Mouse (Mus musculus) v-Abl transformed pro-B cells (cell line): Measurements from ENCODE around the gene Fbxw21.

Experiments
- in situ Hi-C, 2 experiments: fragments of 400-800 bp; cut with MboI; formaldehyde crosslinking; loops; one replicate each; pipeline ENCODE4 v1.15.1; 2025; ENCODE audit not compliant: unreplicated experiment in 2 of 2

Gene Fbxw21

DNA sequence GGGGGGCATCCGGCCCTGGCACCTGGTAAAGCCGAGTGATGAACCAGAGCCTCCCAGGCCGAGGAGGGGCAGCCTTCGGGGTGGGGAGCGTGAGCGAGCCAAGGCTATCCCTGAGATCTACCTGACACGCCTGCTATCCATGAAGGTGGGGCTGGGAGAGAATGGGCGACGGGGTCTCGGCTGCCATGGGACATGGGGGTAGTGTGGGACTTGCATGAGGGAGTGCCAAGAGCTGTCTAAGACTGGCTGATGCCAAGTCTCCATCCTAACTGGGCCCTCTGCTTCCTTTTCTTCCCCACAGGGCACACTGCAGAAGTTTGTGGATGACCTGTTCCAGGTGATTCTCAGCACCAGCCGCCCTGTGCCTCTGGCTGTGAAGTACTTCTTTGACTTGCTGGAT is 47.6 kb downstream of the Fbxw21 start:
- in situ Hi-C loops, result loop anchor here in 1 of 2 experiments (25.0 kb wide), 1 partner anchor 973 kb away; no protein-coding TSS in a partner anchor

- in situ Hi-C loops, result loop anchor here in 1 of 2 experiments (25.0 kb wide), 1 partner anchor 974 kb away; no protein-coding TSS in a partner anchor
Measured at GRCm38 (mm10) chr9:109113331-109113730, 48.5 kb downstream of the Fbxw21 start.

GRCm38 (mm10) chr9:109111591-109111990 is 50.2 kb downstream of the Fbxw21 start:
- in situ Hi-C loops, result loop anchor here in 1 of 2 experiments (25.0 kb wide), 1 partner anchor 976 kb away; no protein-coding TSS in a partner anchor

- in situ Hi-C loops, result loop anchor here in 1 of 2 experiments (25.0 kb wide), 1 partner anchor 976 kb away; no protein-coding TSS in a partner anchor
Measured at GRCm38 (mm10) chr9:109111101-109111500, 50.7 kb downstream of the Fbxw21 start.

- in situ Hi-C loops, result loop anchor here in 1 of 2 experiments (25.0 kb wide), 1 partner anchor 977 kb away; no protein-coding TSS in a partner anchor
Measured at GRCm38 (mm10) chr9:109110240-109110639, 51.6 kb downstream of the Fbxw21 start.

DNA sequence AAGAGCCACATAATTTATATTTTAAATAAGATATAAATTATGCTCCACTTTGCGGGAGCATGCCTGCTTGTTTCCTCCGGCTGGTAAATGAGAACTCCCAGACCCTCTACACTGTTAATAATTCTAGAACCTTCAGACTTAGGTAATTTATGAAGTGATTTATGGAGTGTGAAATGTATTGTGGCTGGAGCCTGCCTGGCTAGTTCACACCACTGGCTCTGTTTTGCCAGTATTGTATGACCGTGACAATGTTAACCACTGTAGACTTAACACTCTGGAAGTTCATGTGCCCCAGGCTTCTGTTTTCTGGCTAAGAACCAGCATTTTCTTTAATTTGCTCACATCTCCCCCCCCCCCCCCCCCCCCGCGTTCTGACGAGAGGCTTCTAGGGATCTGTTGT is 54.5 kb downstream of the Fbxw21 start:
- in situ Hi-C loops, result loop anchor here in 1 of 2 experiments (25.0 kb wide), 1 partner anchor 980 kb away; no protein-coding TSS in a partner anchor

GRCm38 (mm10) chr9:109105648-109106047 is 56.2 kb downstream of the Fbxw21 start:
- in situ Hi-C loops, result loop anchor here in 1 of 2 experiments (25.0 kb wide), 1 partner anchor 982 kb away; no protein-coding TSS in a partner anchor

GRCm38 (mm10) chr9:109105011-109105410 is 56.8 kb downstream of the Fbxw21 start:
- in situ Hi-C loops, result loop anchor here in 1 of 2 experiments (25.0 kb wide), 1 partner anchor 982 kb away; no protein-coding TSS in a partner anchor

- in situ Hi-C loops, result loop anchor here in 1 of 2 experiments (25.0 kb wide), 1 partner anchor 983 kb away; no protein-coding TSS in a partner anchor
Measured at GRCm38 (mm10) chr9:109104083-109104482, 57.8 kb downstream of the Fbxw21 start.

GRCm38 (mm10) chr9:109103250-109103649 is 58.6 kb downstream of the Fbxw21 start:
- in situ Hi-C loops, result loop anchor here in 1 of 2 experiments (25.0 kb wide), 1 partner anchor 984 kb away; no protein-coding TSS in a partner anchor

DNA sequence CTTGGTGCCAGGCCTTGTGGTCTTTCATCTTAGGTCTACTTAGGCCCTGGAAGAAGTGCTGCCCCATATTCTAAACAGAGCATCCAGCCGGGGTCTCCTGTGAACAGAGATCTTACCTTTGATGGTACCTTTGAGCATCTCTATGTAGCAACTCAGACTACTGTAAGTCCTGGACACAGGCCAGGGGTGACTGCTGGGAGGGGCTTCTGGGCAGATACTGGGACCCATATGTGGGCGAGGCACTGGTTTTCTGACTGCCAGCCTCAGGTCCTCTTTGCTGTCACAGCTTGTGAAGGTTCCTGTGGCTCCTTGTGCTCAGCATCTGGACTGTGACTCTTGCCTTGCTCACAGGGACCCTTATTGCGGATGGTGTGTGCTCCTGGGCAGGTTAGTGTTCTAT is 59.3 kb downstream of the Fbxw21 start:
- in situ Hi-C loops, result loop anchor here in 1 of 2 experiments (25.0 kb wide), 1 partner anchor 985 kb away; no protein-coding TSS in a partner anchor

- in situ Hi-C loops, result loop anchor here in 1 of 2 experiments (25.0 kb wide), 1 partner anchor 985 kb away; no protein-coding TSS in a partner anchor
Measured at GRCm38 (mm10) chr9:109101933-109102445, 59.9 kb downstream of the Fbxw21 start.

GRCm38 (mm10) chr9:109100307-109100928 is 61.4 kb downstream of the Fbxw21 start:
- in situ Hi-C loops, result loop anchor here in 1 of 2 experiments (25.0 kb wide), 1 partner anchor 987 kb away; no protein-coding TSS in a partner anchor

DNA sequence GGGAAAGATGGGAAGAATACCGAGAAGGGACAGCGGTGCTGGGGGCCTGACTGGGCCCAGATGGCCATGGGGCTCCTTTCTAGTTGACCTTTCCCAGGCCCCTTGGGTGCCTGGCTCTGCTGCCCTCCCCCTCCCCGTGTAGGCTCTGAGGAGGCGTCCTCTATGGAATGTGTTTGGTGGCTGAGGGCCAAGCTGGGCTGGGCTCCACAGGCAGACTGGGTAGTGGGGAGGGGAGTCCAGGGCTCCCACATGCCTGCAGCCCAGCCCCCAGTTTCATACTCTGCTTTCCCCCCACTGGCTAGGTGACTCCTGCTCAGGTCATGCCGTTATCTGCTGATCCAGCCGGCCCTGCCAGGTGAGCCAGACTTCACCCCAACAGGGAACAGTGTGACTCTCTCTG is 62.9 kb downstream of the Fbxw21 start:
- in situ Hi-C loops, result loop anchor here in 1 of 2 experiments (25.0 kb wide), 1 partner anchor 1562 kb away; the partner anchor contains the start of genes Cyb561d2, Nprl2, Tmem115 and Zmynd10

- in situ Hi-C loops, result loop anchor here in 1 of 2 experiments (25.0 kb wide), 1 partner anchor 1561 kb away; the partner anchor contains the start of genes Cyb561d2, Nprl2, Tmem115 and Zmynd10
Measured at GRCm38 (mm10) chr9:109098366-109098765, 63.5 kb downstream of the Fbxw21 start.

GRCm38 (mm10) chr9:109097831-109098230 is 64.0 kb downstream of the Fbxw21 start:
- in situ Hi-C loops, result loop anchor here in 1 of 2 experiments (25.0 kb wide), 1 partner anchor 1561 kb away; the partner anchor contains the start of genes Cyb561d2, Nprl2, Tmem115 and Zmynd10

DNA sequence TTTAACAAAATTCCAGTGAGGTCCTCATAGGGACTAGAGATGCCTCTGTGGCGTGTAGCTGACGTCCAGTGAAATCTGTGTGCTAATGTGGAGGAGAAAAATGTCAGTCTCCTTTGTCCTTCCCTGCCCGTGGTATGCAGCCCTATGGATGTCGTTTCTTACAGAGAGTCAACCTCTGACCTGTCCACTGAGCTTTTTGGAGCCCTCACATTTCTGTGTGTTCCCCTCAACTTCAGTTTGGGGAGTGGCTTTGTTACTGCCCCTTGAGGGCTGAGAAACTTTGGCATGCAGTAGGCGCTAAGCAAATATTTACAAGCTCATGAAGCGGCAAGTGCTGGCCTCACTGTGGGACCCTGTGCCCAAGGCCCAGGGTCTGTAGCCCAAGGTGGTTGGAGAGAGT is 64.5 kb downstream of the Fbxw21 start:
- in situ Hi-C loops, result loop anchor here in 1 of 2 experiments (25.0 kb wide), 1 partner anchor 1560 kb away; the partner anchor contains the start of genes Cyb561d2, Nprl2, Tmem115 and Zmynd10

- in situ Hi-C loops, result loop anchor here in 1 of 2 experiments (25.0 kb wide), 1 partner anchor 1560 kb away; the partner anchor contains the start of genes Cyb561d2, Nprl2, Tmem115 and Zmynd10
Measured at GRCm38 (mm10) chr9:109096856-109097255, 65.0 kb downstream of the Fbxw21 start.

DNA sequence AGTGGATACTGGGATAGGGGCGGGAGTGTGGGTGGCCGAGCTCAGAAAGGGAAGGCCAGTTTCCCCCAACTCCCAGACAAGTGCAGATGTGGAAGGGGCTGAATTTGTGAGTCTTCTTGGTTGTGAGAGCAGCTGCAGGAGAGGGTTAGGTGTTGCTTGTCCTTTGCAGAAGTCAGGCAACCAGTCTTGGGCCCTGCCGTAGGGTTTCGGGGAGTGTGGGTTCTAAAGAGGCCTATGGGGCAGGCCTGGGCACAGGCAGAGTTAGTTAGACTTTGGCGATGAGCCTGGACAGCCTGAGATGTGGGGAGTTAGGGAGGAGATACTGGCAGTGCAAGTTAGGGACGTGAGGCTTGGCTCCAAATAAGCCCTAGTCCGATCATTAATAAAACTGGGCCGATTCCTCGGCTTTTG is 65.6 kb downstream of the Fbxw21 start:
- in situ Hi-C loops, result loop anchor here in 1 of 2 experiments (25.0 kb wide), 1 partner anchor 1559 kb away; the partner anchor contains the start of genes Cyb561d2, Nprl2, Tmem115 and Zmynd10
